Mouse (Mus musculus) hindbrain, embryonic 12.5 days (tissue): ENCODE data around the gene Trmt10b. TPM values are rescaled to one million over a fixed set of nuclear protein-coding genes. Genes with fewer than 3 reads are reported as not detected.
A peak's percentile ranks its signal among the peaks of the same experiment; 100 is the strongest.

Experiments used
- ATAC-seq: fragments of 200-750 bp; cut with Nextera tagmentation; 2 replicates; pipeline ENCODE4 v1.8.0; 2017; ENCODE audit warnings: moderate TSS enrichment; ENCODE audit not compliant: low FRiP score
- H3K27ac ChIP-seq: fragments of 300-500 bp; sonication (generic); 2 replicates; pipeline ENCODE4 v1.5.1; 2016; ENCODE audit warnings: mild to moderate bottlenecking
- H3K27me3 ChIP-seq: fragments of 300-500 bp; sonication (generic); 2 replicates; pipeline ENCODE4 v1.6.1; 2016; ENCODE audit warnings: mild to moderate bottlenecking
- H3K36me3 ChIP-seq: fragments of 300-500 bp; sonication (generic); 2 replicates; pipeline ENCODE4 v1.6.1; 2016; ENCODE audit warnings: mild to moderate bottlenecking
- H3K4me1 ChIP-seq: fragments of 300-500 bp; sonication (generic); 2 replicates; pipeline ENCODE4 v1.6.1; 2016
- H3K4me2 ChIP-seq: fragments of 300-500 bp; sonication (generic); replicated peaks from 2 replicates; pipeline ENCODE4 v1.6.1; 2016; ENCODE audit warnings: mild to moderate bottlenecking
- H3K4me3 ChIP-seq: fragments of 300-500 bp; sonication (generic); 2 replicates; pipeline ENCODE4 v1.5.1; 2016; ENCODE audit warnings: mild to moderate bottlenecking
- H3K9ac ChIP-seq: fragments of 300-500 bp; sonication (generic); 2 replicates; pipeline ENCODE4 v1.6.1; 2016; ENCODE audit warnings: mild to moderate bottlenecking, moderate library complexity
- H3K9me3 ChIP-seq: fragments of 300-500 bp; sonication (generic); replicated peaks from 2 replicates; pipeline ENCODE4 v1.6.1; 2016; ENCODE audit warnings: mild to moderate bottlenecking
- WGBS: fragments of 180-500 bp; shearing (Covaris S2); methylation state at CpG from one replicate; pipeline ENCODE4 v1.1.7; 2016; 5-methylcytosine and 5-hydroxymethylcytosine counted together
- polyA plus RNA-seq: library from polyadenylated mRNA; unstranded; fragments of >200 nt; fragmentation: Nextera tagmentation; extraction: Ambion mirVana; gene quantifications from 2 replicates; pipeline ENCODE4 v1.2.1, GENCODE M21; 2016

The Trmt10b gene
- polyA plus RNA-seq, 1 experiment from 2014 or later = 16.8 TPM

DNA sequence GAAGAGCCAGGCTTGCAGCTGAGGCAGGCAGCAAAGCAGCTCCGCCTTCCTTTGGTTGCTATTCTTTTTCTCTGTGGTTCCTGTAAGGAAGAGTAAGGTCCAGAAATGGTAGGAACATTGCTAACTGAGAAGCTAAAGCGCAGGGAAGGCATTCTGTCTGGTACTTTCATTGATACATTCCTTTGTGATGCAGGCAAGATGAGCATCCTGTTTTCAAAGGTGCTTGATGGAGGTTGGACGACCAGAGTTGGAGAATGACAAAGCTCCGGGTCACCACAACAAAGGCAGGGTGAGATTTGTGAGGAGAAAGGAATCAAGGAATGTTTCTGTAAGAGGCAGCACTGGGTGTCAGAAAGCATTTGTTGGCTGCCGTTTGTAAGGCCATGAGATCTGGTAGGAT lies 9.0 kb upstream of the Trmt10b start:
- no peak overlapping the region for H3K4me2 ChIP-seq

DNA sequence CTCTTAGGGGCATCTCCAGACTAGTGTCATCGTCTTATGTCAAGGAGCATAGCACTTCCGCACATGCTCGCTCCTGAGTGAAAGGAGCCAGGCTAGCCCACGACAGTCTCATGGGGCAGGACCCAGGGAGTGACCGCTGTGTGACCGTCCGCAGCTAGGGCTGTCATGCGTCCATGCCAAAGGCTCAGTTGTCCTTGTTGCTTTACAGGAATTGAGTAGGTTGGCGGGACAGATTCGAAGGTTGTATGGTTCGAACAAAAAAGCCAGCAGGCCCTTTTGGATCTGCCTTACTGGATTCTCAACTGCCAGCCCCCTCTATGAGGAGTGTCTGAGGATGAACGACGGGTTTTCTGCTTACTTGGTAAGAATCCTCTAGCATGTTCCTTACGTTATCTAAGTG lies 8.6 kb downstream of the Trmt10b start:
- H3K4me3 ChIP-seq = no peak overlapping the region
- H3K9me3 ChIP-seq = no peaks in the 10 kb centered on the region
- H3K36me3 ChIP-seq = peaks cover 73% of the 10 kb centered on the region
- WGBS = 98% methylated on average over 14 of the region's 14 CpGs
- ATAC-seq = no peak
- no peaks in the 10 kb centered on the region for H3K4me1 ChIP-seq
- H3K27me3 ChIP-seq = no peaks in the 10 kb centered on the region
- H3K27ac ChIP-seq = no peak overlapping the region
- H3K4me2 ChIP-seq = no peak overlapping the region
- H3K9ac ChIP-seq = no peak overlapping the region

More for the DNA sequence above, 9.0 kb upstream of the Trmt10b start:
- Histone ChIP-seq H3K9ac (no peak overlapping the region), H3K9me3 (no peaks in the 10 kb centered on the region), H3K27ac (no peak overlapping the region), H3K27me3 (no peaks in the 10 kb centered on the region), H3K36me3 (no peaks in the 10 kb centered on the region), H3K4me1 (no peaks in the 10 kb centered on the region), H3K4me3 (no peak overlapping the region)
- ATAC-seq = no peak
- 74% methylated on average over 5 of the region's 5 CpGs for WGBS

GRCm38 (mm10) chr4:45308046-45308445 lies 11.1 kb downstream of the Trmt10b start:
- Histone ChIP-seq H3K9me3 (no peaks in the 10 kb centered on the region), H3K9ac (no peak overlapping the region), H3K4me1 (no peaks in the 10 kb centered on the region), H3K4me2 (no peak overlapping the region), H3K4me3 (no peak overlapping the region), H3K36me3 (peaks cover 60% of the 10 kb centered on the region), H3K27ac (no peak overlapping the region), H3K27me3 (no peaks in the 10 kb centered on the region)
- WGBS = 31% methylated on average over 11 of the region's 11 CpGs
- no peak for ATAC-seq

DNA sequence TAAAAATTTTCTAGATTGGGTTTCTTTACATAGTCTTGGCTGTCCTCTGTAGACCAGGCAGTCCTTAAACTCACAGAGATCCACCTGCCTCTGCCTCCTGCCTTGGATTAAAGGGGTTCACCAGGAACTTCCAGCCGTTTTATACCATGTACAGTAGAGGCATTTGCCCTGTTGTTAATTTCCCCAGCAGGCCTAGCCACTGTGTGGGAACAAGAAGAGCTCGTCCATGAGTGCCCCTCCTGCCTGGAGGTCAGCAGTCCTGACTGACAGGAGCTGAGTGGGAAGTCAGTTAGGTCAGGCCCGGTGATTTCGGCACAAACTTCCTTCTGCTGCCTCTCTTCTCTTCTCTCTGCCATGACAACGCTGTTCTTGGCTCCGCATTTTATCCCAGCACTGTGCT lies 11.7 kb downstream of the Trmt10b start:
- H3K4me3 ChIP-seq = no peak overlapping the region
- 87% methylated on average over 6 of the region's 6 CpGs for WGBS
- H3K9me3 ChIP-seq = no peaks in the 10 kb centered on the region
- H3K27ac ChIP-seq = no peak overlapping the region
- H3K4me1 ChIP-seq = no peaks in the 10 kb centered on the region
- H3K4me2 ChIP-seq = no peak overlapping the region
- peaks cover 57% of the 10 kb centered on the region for H3K36me3 ChIP-seq
- no peaks in the 10 kb centered on the region for H3K27me3 ChIP-seq
- no peak overlapping the region for H3K9ac ChIP-seq
- no peak for ATAC-seq

- no peak overlapping the region for H3K4me2 ChIP-seq
- no peak overlapping the region for H3K27ac ChIP-seq
- H3K4me1 ChIP-seq = no peaks in the 10 kb centered on the region
- H3K4me3 ChIP-seq = no peak overlapping the region
- H3K36me3 ChIP-seq = peaks cover 57% of the 10 kb centered on the region
- WGBS = 96% methylated on average over 2 of the region's 2 CpGs
- H3K9ac ChIP-seq = no peak overlapping the region
- no peaks in the 10 kb centered on the region for H3K27me3 ChIP-seq
- ATAC-seq = no peak
- H3K9me3 ChIP-seq = no peaks in the 10 kb centered on the region
Measured at GRCm38 (mm10) chr4:45311056-45311455, 14.1 kb downstream of the Trmt10b start.

DNA sequence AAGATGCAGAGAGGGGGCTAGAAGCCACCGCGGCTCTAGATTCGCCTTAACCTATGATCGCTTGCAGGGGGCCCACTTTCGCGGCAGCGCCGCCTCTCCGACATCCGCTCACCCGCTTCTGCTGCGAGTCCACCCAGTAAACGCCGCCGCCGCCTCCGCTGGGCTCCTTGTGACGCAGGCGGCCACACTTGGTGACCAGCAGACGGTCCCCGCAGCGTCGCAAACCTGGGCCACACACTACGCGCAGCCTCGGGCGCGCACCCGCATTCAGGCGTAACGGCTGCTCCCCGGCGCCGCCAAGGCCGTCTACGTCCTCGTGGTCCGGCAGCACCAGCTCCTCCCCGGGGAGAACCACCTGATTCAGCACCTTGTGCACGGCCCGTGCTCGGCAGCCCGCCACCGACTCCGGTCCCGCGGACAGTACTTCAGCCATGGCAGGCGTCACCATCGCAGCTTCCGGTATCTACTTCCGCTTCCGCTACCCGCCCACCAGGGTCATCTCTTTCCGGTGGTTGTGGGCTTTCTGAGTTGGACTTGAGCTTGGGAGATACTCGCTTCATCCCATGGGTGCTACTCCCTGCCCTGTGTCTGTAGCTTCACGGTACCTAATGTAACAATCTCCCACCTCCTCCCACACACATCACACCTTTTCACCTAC lies 23.4 kb downstream of the Trmt10b start:
- Histone ChIP-seq H3K9me3 (no peaks in the 10 kb centered on the region), H3K9ac (peak overlapping the region; percentile 85), H3K4me2 (peak overlapping the region; percentile 64), H3K27ac (peak overlapping the region; percentile 85), H3K27me3 (peaks cover 29% of the 10 kb centered on the region), H3K36me3 (peaks cover 26% of the 10 kb centered on the region), H3K4me3 (peak overlapping the region; percentile 85), H3K4me1 (peaks cover 16% of the 10 kb centered on the region)
- ATAC-seq = peak; percentile 84
- WGBS = under 1% methylated on average over 56 of the region's 56 CpGs

DNA sequence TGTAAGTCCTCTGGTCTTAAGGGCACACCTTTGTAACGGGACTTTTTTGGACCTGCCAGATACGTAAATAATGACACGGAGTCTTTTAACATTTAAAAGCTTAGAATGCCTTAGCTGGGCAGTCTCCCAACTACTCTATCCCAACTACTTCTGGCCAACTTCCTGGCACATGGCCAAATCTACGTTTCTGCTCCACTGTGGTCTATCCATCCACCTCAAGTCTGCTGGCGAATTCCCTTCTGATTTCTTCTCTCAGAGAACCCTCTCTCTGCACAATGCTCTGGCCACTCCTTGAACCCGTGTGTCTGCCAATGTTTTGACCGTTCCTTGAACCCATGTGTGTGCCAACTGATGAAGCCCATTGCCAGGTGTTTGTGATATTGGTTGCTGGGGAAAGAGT lies 34.2 kb downstream of the Trmt10b start:
- 90% methylated on average over 7 of the region's 7 CpGs for WGBS
- no peaks in the 10 kb centered on the region for H3K9me3 ChIP-seq
- peaks cover 5% of the 10 kb centered on the region; the same call in 1 of the 2 replicates for H3K27me3 ChIP-seq
- no peak overlapping the region for H3K9ac ChIP-seq
- no peaks in the 10 kb centered on the region for H3K4me1 ChIP-seq
- no peak for ATAC-seq
- H3K4me2 ChIP-seq = no peak overlapping the region
- H3K4me3 ChIP-seq = no peak overlapping the region
- no peaks in the 10 kb centered on the region for H3K36me3 ChIP-seq
- H3K27ac ChIP-seq = no peak overlapping the region

DNA sequence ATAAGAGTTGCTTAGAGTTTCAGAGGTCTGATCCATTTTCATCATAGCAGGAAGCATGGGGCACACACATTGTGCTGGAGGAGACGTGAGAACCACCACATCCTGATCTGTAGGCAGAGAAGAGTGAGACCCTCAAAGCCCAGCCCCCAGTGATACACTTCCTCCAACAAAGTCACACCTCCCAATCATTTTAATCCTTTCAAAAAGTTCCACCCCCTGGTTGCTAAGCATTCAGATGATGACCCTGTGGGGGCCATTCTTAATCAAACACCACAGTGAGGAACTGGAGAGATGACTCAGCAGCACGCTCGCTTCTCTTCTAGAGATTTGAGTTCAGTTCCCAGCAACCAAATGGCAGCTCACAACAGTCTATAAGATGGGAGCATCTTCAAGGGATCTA lies 35.5 kb downstream of the Trmt10b start:
- H3K27me3 ChIP-seq = peaks cover 4% of the 10 kb centered on the region; the same call in 1 of the 2 replicates
- H3K4me3 ChIP-seq = no peak overlapping the region
- H3K36me3 ChIP-seq = no peaks in the 10 kb centered on the region
- 74% methylated on average over 3 of the region's 3 CpGs for whole genome bisulfite sequencing
- no peaks in the 10 kb centered on the region for H3K9me3 ChIP-seq
- H3K9ac ChIP-seq = no peak overlapping the region
- no peak overlapping the region for H3K4me2 ChIP-seq
- no peak for ATAC-seq
- H3K4me1 ChIP-seq = no peaks in the 10 kb centered on the region
- H3K27ac ChIP-seq = no peak overlapping the region

GRCm38 (mm10) chr4:45341226-45341625 lies 44.3 kb downstream of the Trmt10b start:
- Histone ChIP-seq H3K4me2 (peak overlapping the region; percentile 78), H3K4me3 (peak overlapping the region; percentile 91), H3K9ac (peak overlapping the region; percentile 94; the same call in 1 of the 2 replicates), H3K36me3 (peaks cover 3% of the 10 kb centered on the region), H3K27me3 (no peaks in the 10 kb centered on the region; the same call in 1 of the 2 replicates), H3K4me1 (peaks cover 23% of the 10 kb centered on the region), H3K9me3 (no peaks in the 10 kb centered on the region), H3K27ac (peak overlapping the region; percentile 91)
- WGBS = 62% methylated on average over 9 of the region's 9 CpGs
- peak; percentile 14; the same call in 1 of the 2 replicates for ATAC-seq

GRCm38 (mm10) chr4:45341669-45342249 lies 44.8 kb downstream of the Trmt10b start, which contains the start of gene Dcaf10:
Gene Dcaf10 (plus strand): TSS chr4:45342101.
- ATAC-seq = peak; percentile 93
- Histone ChIP-seq H3K4me2 (peak within 1 kb of the TSS; percentile 78), H3K4me1 (peaks cover 23% of the 10 kb centered on the region), H3K27ac (peak within 1 kb of the TSS; percentile 91), H3K9ac (peak within 1 kb of the TSS; percentile 94), H3K27me3 (no peaks in the 10 kb centered on the region; the same call in 1 of the 2 replicates), H3K36me3 (peaks cover 5% of the 10 kb centered on the region), H3K4me3 (peak within 1 kb of the TSS; percentile 91), H3K9me3 (no peaks in the 10 kb centered on the region)
- WGBS = 2% methylated on average over 32 of the region's 42 CpGs

DNA sequence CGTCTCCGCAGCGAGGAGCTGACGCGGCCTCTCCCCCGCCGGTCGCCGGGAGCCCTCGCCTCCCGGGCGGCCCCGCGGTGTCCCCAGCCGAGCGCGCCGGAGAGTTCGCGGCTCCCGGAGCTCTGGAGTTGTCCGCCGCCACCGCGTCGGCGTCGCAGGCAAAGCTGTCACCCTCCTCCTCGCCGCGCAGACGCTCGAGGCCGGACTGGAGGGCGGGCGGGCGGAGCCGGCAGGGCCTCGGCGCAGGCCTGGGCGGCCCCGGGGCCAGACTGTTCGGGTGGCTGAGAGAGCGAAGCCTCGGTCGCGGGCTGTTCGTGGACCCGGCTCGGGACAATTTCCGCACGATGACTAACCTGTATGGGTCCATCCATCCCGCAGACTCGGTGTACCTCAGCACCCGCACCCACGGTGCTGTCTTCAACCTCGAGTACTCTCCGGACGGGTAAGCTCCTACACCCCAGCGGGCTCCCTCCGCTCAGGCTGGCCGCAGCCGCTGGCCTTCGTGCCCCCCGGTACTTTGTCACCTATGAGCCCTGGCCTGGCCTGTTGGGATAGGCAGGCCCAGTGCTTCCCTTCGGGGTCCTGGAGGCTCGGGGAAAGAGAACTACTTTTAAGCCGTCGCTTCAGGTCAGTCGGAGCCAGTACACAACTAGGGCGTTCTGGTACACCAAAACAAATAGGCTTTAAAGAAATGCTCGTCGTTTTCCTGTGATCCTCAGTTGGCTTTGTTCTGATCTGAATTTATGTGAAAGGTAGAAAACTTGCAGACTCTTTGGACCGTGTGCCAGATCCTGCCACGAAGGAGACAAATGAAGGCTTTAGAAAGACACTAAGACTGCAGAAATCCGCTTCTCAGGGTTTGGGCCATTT lies 45.6 kb downstream of the Trmt10b start, which contains the start of gene Exosc3:
TSS of gene Exosc3 (minus strand) at position 447 of the 870 bp plus-strand sequence.
- H3K27me3 ChIP-seq = no peaks in the 10 kb centered on the region; the same call in 1 of the 2 replicates
- peak within 1 kb of the TSS; percentile 91 for H3K27ac ChIP-seq
- H3K9ac ChIP-seq = peak within 1 kb of the TSS; percentile 94
- 1% methylated on average over 70 of the region's 76 CpGs for WGBS
- ATAC-seq = peak; percentile 86
- H3K4me2 ChIP-seq = peak within 1 kb of the TSS; percentile 78
- peaks cover 5% of the 10 kb centered on the region for H3K36me3 ChIP-seq
- H3K4me1 ChIP-seq = peaks cover 23% of the 10 kb centered on the region
- H3K9me3 ChIP-seq = no peaks in the 10 kb centered on the region
- peak within 1 kb of the TSS; percentile 91 for H3K4me3 ChIP-seq

DNA sequence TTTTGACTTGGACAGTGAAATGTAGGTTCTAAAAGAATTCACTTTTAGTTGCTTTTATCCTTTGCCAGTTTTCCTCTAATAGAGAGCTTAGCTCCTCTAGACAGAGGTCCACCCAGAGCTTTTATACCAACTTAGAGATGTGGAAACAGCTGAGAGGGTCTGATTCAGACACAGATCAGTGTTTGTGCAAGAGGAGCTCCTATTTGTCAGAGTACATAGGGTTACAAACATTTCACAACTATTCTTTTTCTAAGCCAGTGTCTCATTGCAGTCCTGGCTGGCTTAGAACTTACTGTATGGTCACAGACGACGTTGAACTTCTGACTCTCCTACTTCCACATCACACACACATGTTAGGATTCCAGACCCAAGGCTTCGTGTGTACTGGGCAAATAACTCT lies 59.7 kb downstream of the Trmt10b start:
- no peak for ATAC-seq
- Histone ChIP-seq H3K27me3 (no peaks in the 10 kb centered on the region), H3K36me3 (peaks cover 11% of the 10 kb centered on the region), H3K9ac (no peak overlapping the region), H3K4me3 (no peak overlapping the region), H3K27ac (no peak overlapping the region), H3K4me2 (no peak overlapping the region), H3K4me1 (no peaks in the 10 kb centered on the region), H3K9me3 (no peaks in the 10 kb centered on the region)
- whole genome bisulfite sequencing = 95% methylated on average over 3 of the region's 3 CpGs
